ENCODE assay signal across 24 mouse cellular contexts in the genomic region with DNA sequence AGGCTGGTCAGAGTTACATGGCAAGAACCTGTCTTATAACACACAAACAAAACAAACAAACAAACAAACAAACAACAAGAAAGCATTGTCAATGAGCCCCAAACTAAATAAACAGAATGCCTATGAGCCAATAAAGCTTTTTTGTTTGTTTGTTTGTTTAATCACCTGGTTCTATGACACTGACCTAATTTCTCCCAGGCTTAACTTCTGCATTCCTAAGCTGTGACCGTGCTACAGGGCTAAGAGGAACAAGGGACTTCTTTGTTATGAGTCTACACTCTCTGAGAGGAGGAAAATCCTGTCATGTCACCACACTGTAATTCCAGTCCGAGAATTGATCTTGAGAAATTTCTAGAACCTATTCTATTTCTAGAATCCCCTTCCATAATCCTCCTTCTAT. TPM values are rescaled to one million over a fixed set of nuclear protein-coding genes. Genes with fewer than 3 reads are reported as not detected.
DNase-seq lines count a peak whose midpoint lies in the region; ATAC-seq lines count a peak whose summit lies in the region.
"Had no signal": no experiment of that assay in that cellular context is flagged by ENCODE, and none has a peak within 500 bp of the region (broad histone marks: within the 10 kb centered on the region; RNA-seq: fewer than 3 reads in every experiment).

No protein-coding gene starts in this region.

- H3K9me3 ChIP-seq in heart, embryonic 13.5 days = no peaks in the 10 kb centered on the region
- no peaks in the 10 kb centered on the region for H3K9me3 ChIP-seq in embryonic facial prominence, embryonic 10.5 days
- H3K9me3 ChIP-seq: midbrain, embryonic 15.5 days; neural tube, embryonic 13.5 days had no signal

- H3K4me2 ChIP-seq in heart, embryonic 13.5 days = no peak overlapping the region
- H3K4me2 ChIP-seq: lung, embryonic 14.5 days; midbrain, embryonic 15.5 days; neural tube, embryonic 13.5 days had no signal

- H3K9ac ChIP-seq in heart, embryonic 13.5 days = no peak overlapping the region
- H3K9ac ChIP-seq: forebrain, postnatal 0 days; liver, embryonic 14.5 days; lung, embryonic 14.5 days; midbrain, embryonic 15.5 days; neural tube, embryonic 13.5 days had no signal

- 47% methylated on average over 2 of the region's 2 CpGs for WGBS in heart, embryonic 13.5 days
- 31% methylated on average over 2 of the region's 2 CpGs for WGBS in embryonic facial prominence, embryonic 10.5 days

- no peaks in the 10 kb centered on the region for H3K27me3 ChIP-seq in heart, embryonic 13.5 days (replicated peaks)
- no peaks in the 10 kb centered on the region for H3K27me3 ChIP-seq in embryonic facial prominence, embryonic 10.5 days (replicated peaks; ENCODE audit: low read depth, poor library complexity, severe bottlenecking)
- H3K27me3 ChIP-seq: midbrain, embryonic 15.5 days; neural tube, embryonic 13.5 days had no signal

- DNase-seq in heart, postnatal 4 days = no peak
- DNase-seq in 3T3-L1 (ENCODE audit: low read depth, low spot score) = peak; percentile 86
- DNase-seq in embryonic facial prominence, embryonic 10.5 days (ENCODE audit: low spot score) = no peak
- DNase-seq in retina, embryonic 14.5 days (ENCODE audit: low spot score) = peak; percentile 32
- no peak for DNase-seq in left cerebral cortex, adult 18-20 months (ENCODE audit: low spot score in 2 of 2)
- DNase-seq in kidney, postnatal 36 days = no peak
- DNase-seq: adrenal gland, postnatal 36 days; cerebellum, adult 9-10 months; forebrain, postnatal 0 days; gastrocnemius, postnatal 14 days; heart, adult 2 months; kidney, postnatal 25 days; lung, embryonic 14.5 days; lung, postnatal 4 days; right cerebral cortex, postnatal 25 days; spleen, adult 18-20 months; thymus, postnatal 14 days had no signal

- 0 out of 2 replicates have a peak overlapping the region, but pooled peaks have one; percentile 32 for H3K27ac ChIP-seq in heart, embryonic 13.5 days (replicated peaks)
- peak overlapping the region; percentile 35; the same call in 1 of the 2 replicates for H3K27ac ChIP-seq in embryonic facial prominence, embryonic 10.5 days (replicated peaks)
- H3K27ac ChIP-seq: heart, adult 2 months; liver, embryonic 14.5 days; midbrain, embryonic 15.5 days; neural tube, embryonic 13.5 days had no signal

- no peaks in the 10 kb centered on the region for H3K36me3 ChIP-seq in heart, embryonic 13.5 days
- H3K36me3 ChIP-seq in embryonic facial prominence, embryonic 10.5 days (replicated peaks) = no peaks in the 10 kb centered on the region; the same call in 1 of the 2 replicates
- H3K36me3 ChIP-seq: midbrain, embryonic 15.5 days; neural tube, embryonic 13.5 days had no signal

- H3K4me3 ChIP-seq in heart, embryonic 13.5 days = no peak overlapping the region
- H3K4me3 ChIP-seq in embryonic facial prominence, embryonic 10.5 days = no peak overlapping the region
- H3K4me3 ChIP-seq: heart, adult 2 months; midbrain, embryonic 15.5 days; myocyte; neural tube, embryonic 13.5 days had no signal

- no peak for ATAC-seq in heart, embryonic 13.5 days (ENCODE audit: extremely low read depth, insufficient number of reproducible peaks, low FRiP score, low TSS enrichment)
- ATAC-seq: forebrain, postnatal 0 days; intestine, postnatal 0 days; midbrain, embryonic 15.5 days had no signal

- H3K4me1 ChIP-seq in heart, embryonic 13.5 days = peaks cover 30% of the 10 kb centered on the region
- peaks cover 41% of the 10 kb centered on the region for H3K4me1 ChIP-seq in embryonic facial prominence, embryonic 10.5 days
- H3K4me1 ChIP-seq: midbrain, embryonic 15.5 days had no signal

RNA-seq across cellular contexts. Expression of a gene that starts 29.2 kb away (rescaled TPM):
- 13.7 and 17.0 TPM in 2 replicates for polyA plus RNA-seq in heart, embryonic 13.5 days (2015; fragmentation: Nextera tagmentation; extraction: Ambion mirVana)
- 10 to 100 TPM; 11.8 to 12.5 TPM for total RNA-seq in heart, postnatal 4 days (2021)
- 55.7 and 57.5 TPM in 2 replicates for polyA plus RNA-seq in embryonic facial prominence, embryonic 10.5 days (2016; fragmentation: Nextera tagmentation; extraction: Ambion mirVana)
- under 1 TPM; 0.54 to 0.93 TPM for total RNA-seq in left cerebral cortex, adult 18-20 months (2021)
- total RNA-seq: MEL had no signal

Comparison
In these comparisons a context has a peak if more than half of its experiments do, and no peak if none do; other contexts are left out.
1. DNase-seq: peak in 3T3-L1 (single experiment) and retina, embryonic 14.5 days (single experiment); none in heart, postnatal 4 days (single experiment), embryonic facial prominence, embryonic 10.5 days (single experiment), left cerebral cortex, adult 18-20 months (0 of 2) and kidney, postnatal 36 days (0 of 2).
2. RNA of a gene that starts 29.2 kb away (total RNA-seq): 11.8 to 12.5 TPM in heart, postnatal 4 days; 0.54 to 0.93 TPM in left cerebral cortex, adult 18-20 months; every median in the first group is over 4 times any median in the second.